Mouse (Mus musculus) CH12.LX (cell line): ENCODE data around the gene Cdipt. TPM values are rescaled to one million over a fixed set of nuclear protein-coding genes. Genes with fewer than 3 reads are reported as not detected.

Source experiments
- DNase-seq: peaks from one replicate; pipeline ENCODE4 v3.0.0-alpha.2; 2013; ENCODE audit errors: extremely low read depth
- H3K27ac ChIP-seq: 2 replicates; pipeline ENCODE4 v1.5.1; 2012; ENCODE audit warnings: low read depth, mild to moderate bottlenecking, control low read depth, moderate library complexity; ENCODE audit not compliant: insufficient read depth
- H3K27me3 ChIP-seq: replicated peaks from 2 replicates; pipeline ENCODE3; 2012; ENCODE audit warnings: inconsistent platforms
- H3K36me3 ChIP-seq, 2 experiments: replicated peaks in 1 of 2; 2 replicates each; pipeline versions ENCODE3 to v1.6.1; 2012; ENCODE audit warnings: inconsistent platforms in 1 of 2, low read length in 1 of 2, mild to moderate bottlenecking in 1 of 2, mixed read lengths in 1 of 2, moderate library complexity in 1 of 2; ENCODE audit not compliant: control insufficient read depth in 1 of 2, insufficient read depth in 1 of 2
- H3K4me1 ChIP-seq, 2 experiments: 2 replicates each; pipeline ENCODE4 v1.6.1; 2012; ENCODE audit warnings: inconsistent platforms in 1 of 2, moderate library complexity in 1 of 2; ENCODE audit not compliant: insufficient read depth in 2 of 2, control insufficient read depth in 1 of 2
- H3K4me2 ChIP-seq: 2 replicates; pipeline ENCODE4 v1.6.1; 2012; ENCODE audit warnings: low read depth, mild to moderate bottlenecking, control low read depth; ENCODE audit not compliant: poor library complexity, insufficient read depth, severe bottlenecking
- H3K4me3 ChIP-seq, 3 experiments: fragments of 150-350 bp in 1 of 3; sonication (generic) in 1 of 3; replicated peaks in 1 of 3; 2 replicates each; pipeline versions ENCODE3 to v1.5.1; 2011 to 2012; ENCODE audit warnings: low read depth in 2 of 3, low read length in 2 of 3, mild to moderate bottlenecking in 2 of 3, moderate library complexity in 2 of 3, control low read depth in 1 of 3, improper control_type of control experiment in 1 of 3, inconsistent platforms in 1 of 3, mixed read lengths in 1 of 3; ENCODE audit not compliant: poor library complexity in 1 of 3
- H3K79me2 ChIP-seq: replicated peaks from 2 replicates; pipeline ENCODE4 v1.6.1; 2012; ENCODE audit warnings: mild to moderate bottlenecking, moderate library complexity; ENCODE audit not compliant: control insufficient read depth, poor library complexity, insufficient read depth, severe bottlenecking; ENCODE audit errors: extremely low read depth
- H3K9ac ChIP-seq: 2 replicates; pipeline ENCODE4 v1.6.1; 2012; ENCODE audit warnings: low read depth, mild to moderate bottlenecking, control low read depth, moderate library complexity; ENCODE audit not compliant: insufficient read depth
- H3K9me3 ChIP-seq: replicated peaks from 2 replicates; pipeline ENCODE3; 2012; ENCODE audit warnings: low read length, inconsistent platforms, mixed read lengths
- BHLHE40 ChIP-seq: IDR thresholded peaks from 2 replicates; pipeline ENCODE4 v1.6.1; 2011; ENCODE audit warnings: mild to moderate bottlenecking, low read depth, low read length, improper control_type of control experiment
- CHD2 ChIP-seq: IDR thresholded peaks from 2 replicates; pipeline ENCODE4 v1.6.1; 2011; ENCODE audit warnings: low read length, improper control_type of control experiment
- ETS1 ChIP-seq: conservative IDR thresholded peaks from 2 replicates; pipeline ENCODE4 v1.6.1; 2012; ENCODE audit warnings: low read depth, mild to moderate bottlenecking, inconsistent platforms, low read length, improper control_type of control experiment, moderate library complexity
- GABPA ChIP-seq: IDR thresholded peaks from 2 replicates; pipeline ENCODE4 v1.6.1; 2012; ENCODE audit warnings: low read depth, low read length, improper control_type of control experiment, inconsistent platforms; ENCODE audit not compliant: insufficient replicate concordance
- HCFC1 ChIP-seq: IDR thresholded peaks from 2 replicates; pipeline ENCODE4 v1.6.1; 2012; ENCODE audit warnings: low read depth, mild to moderate bottlenecking, inconsistent platforms, low read length, improper control_type of control experiment
- IRF4 ChIP-seq: IDR thresholded peaks from 2 replicates; pipeline ENCODE4 v1.6.1; 2014; ENCODE audit warnings: low read depth, mild to moderate bottlenecking, inconsistent platforms, low read length, improper control_type of control experiment
- JUN ChIP-seq: IDR thresholded peaks from 2 replicates; pipeline ENCODE4 v1.6.1; 2011; ENCODE audit warnings: low read depth, mild to moderate bottlenecking, low read length, improper control_type of control experiment, moderate library complexity; ENCODE audit not compliant: insufficient read depth
- KAT2A ChIP-seq: IDR thresholded peaks from 2 replicates; pipeline ENCODE4 v1.6.1; 2012; ENCODE audit warnings: low read length, improper control_type of control experiment, inconsistent platforms; ENCODE audit not compliant: insufficient replicate concordance
- MXI1 ChIP-seq: IDR thresholded peaks from 2 replicates; pipeline ENCODE4 v1.6.1; 2011; ENCODE audit warnings: mild to moderate bottlenecking, low read depth, low read length, improper control_type of control experiment
- MYC ChIP-seq: IDR thresholded peaks from 2 replicates; pipeline ENCODE4 v1.6.1; 2011; ENCODE audit warnings: low read depth, mild to moderate bottlenecking, improper control_type of control experiment, low read length
- NRF1 ChIP-seq: IDR thresholded peaks from 2 replicates; pipeline ENCODE4 v1.6.1; 2014; ENCODE audit warnings: low read depth, mild to moderate bottlenecking, inconsistent platforms, low read length, improper control_type of control experiment, moderate library complexity
- POLR2A ChIP-seq: IDR thresholded peaks from 2 replicates; pipeline ENCODE4 v1.6.1; 2011; ENCODE audit warnings: low read depth, mild to moderate bottlenecking, improper control_type of control experiment, low read length
- SIN3A ChIP-seq: IDR thresholded peaks from 2 replicates; pipeline ENCODE4 v1.6.1; 2012; ENCODE audit warnings: low read length, improper control_type of control experiment, inconsistent platforms
- SMC3 ChIP-seq: IDR thresholded peaks from 2 replicates; pipeline ENCODE4 v1.6.1; 2011; ENCODE audit warnings: low read depth, low read length, improper control_type of control experiment
- UBTF ChIP-seq: IDR thresholded peaks from 2 replicates; pipeline ENCODE4 v1.6.1; 2012; ENCODE audit warnings: low read depth, mild to moderate bottlenecking, inconsistent platforms, low read length, improper control_type of control experiment, moderate library complexity
- USF1 ChIP-seq: IDR thresholded peaks from 2 replicates; pipeline ENCODE4 v1.6.1; 2014; ENCODE audit warnings: low read depth, mild to moderate bottlenecking, inconsistent platforms, low read length, improper control_type of control experiment
- ZC3H11A ChIP-seq: IDR thresholded peaks from 2 replicates; pipeline ENCODE4 v1.6.1; 2012; ENCODE audit warnings: low read depth, mild to moderate bottlenecking, inconsistent platforms, low read length, improper control_type of control experiment
- ZKSCAN1 ChIP-seq: IDR thresholded peaks from 2 replicates; pipeline ENCODE4 v1.6.1; 2012; ENCODE audit warnings: low read depth, inconsistent platforms, low read length, improper control_type of control experiment, borderline replicate concordance
- ZMIZ1 ChIP-seq: IDR thresholded peaks from 2 replicates; pipeline ENCODE4 v1.6.1; 2012; ENCODE audit warnings: low read depth, mild to moderate bottlenecking, inconsistent platforms, low read length, improper control_type of control experiment
- ZNF384 ChIP-seq: IDR thresholded peaks from 2 replicates; pipeline ENCODE4 v1.6.1; 2012; ENCODE audit warnings: low read depth, low read length, improper control_type of control experiment, inconsistent platforms
- dilution Hi-C: fragments of 300-500 bp; cut with MboI; formaldehyde crosslinking; loops from 2 replicates; pipeline ENCODE4 v1.14.3; 2020; ENCODE audit warnings: low sequenced_read_pairs; ENCODE audit not compliant: extremely low pct_unique_long_range_greater_than_20kb, extremely low pct_ligation_motif_present
- in situ Hi-C: fragments of 300-500 bp; cut with MboI; formaldehyde crosslinking; loops from 3 replicates; pipeline ENCODE4 v1.14.3; 2019; ENCODE audit warnings: low sequenced_read_pairs, low pct_ligation_motif_present, low pct_unique_long_range_greater_than_20kb, mixed read lengths
- polyA plus RNA-seq: library from polyadenylated mRNA; unstranded; fragments of >175 nt; gene quantifications from 2 replicates; pipeline ENCODE4 v1.2.1, GENCODE M21; 2012; ENCODE audit warnings: low read depth; ENCODE audit not compliant: insufficient read length
- total RNA-seq, 2 experiments: library from RNA; depleted of rRNA; stranded (reverse); fragments of 300-350 nt in 1 of 2; fragments of >200 nt in 1 of 2; gene quantifications; 2 replicates each; pipeline ENCODE4 v1.2.3; 2012 to 2014

Gene Cdipt
- total and polyA plus RNA-seq, 3 experiments: 72.8 to 138 (median 108) TPM

DNA sequence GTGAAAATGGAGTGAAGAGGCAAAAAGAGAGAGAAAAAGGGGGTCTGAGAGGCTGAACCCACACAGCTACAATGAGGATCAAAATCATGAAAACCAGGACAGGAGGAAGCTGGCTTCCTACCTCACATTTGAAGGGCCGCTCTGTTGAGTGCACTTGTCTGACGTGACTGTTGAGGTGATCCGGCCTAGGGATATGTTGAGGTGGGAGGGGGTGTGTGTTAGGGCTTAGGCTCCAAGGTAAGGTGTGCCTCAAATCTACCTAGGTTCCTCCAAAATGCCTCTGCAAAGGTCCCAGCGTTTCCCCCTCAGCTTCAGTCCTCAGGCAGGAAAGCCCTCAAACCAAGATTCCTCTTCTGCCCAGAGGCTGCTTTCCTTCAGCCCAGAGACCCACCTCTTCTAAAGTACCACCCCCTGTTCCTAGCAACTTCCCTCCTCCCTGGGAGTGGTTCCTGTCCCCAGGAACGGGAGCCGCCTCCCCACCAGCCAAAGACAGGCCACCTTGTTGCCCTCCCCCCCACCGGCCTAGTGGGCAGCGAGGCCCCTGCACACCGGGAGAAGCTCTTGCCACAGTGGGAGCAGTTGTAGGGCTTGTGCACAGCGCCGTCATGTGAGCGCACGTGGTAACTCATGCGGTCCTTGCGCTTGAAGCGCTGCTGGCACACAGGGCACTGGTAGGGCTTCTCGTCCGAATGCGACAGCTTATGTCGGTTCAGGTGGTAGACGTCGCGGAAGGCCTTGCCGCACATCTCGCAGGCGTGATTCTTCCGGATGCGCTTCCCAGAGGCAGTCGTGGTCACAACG lies 49.2 kb downstream of the Cdipt start (continued):
- 0 out of 2 replicates have a peak, but pooled peaks have one; percentile 24 for TF ChIP-seq ETS1
- peak; percentile 95 for TF ChIP-seq MYC
- no peak for TF ChIP-seq ZNF384
- peak; percentile 54; the same call in 1 of the 2 replicates for TF ChIP-seq POLR2A
- TF ChIP-seq ZC3H11A: no peak
- peak; percentile 31 for TF ChIP-seq HCFC1
- TF ChIP-seq UBTF: no peak
- TF ChIP-seq ZKSCAN1: no peak
- TF ChIP-seq IRF4: peak; percentile 52; the same call in 1 of the 2 replicates
- TF ChIP-seq SMC3: peak; percentile 53
- peak; percentile 91 for TF ChIP-seq BHLHE40
- no peak for TF ChIP-seq GABPA
- peak; percentile 43; the same call in 1 of the 2 replicates for TF ChIP-seq NRF1
- no peak for TF ChIP-seq JUN
- TF ChIP-seq KAT2A: no peak
- TF ChIP-seq USF1: peak; percentile 48
- no peak; the same call in 1 of the 2 replicates for TF ChIP-seq ZMIZ1
- TF ChIP-seq MXI1: peak; percentile 96

DNA sequence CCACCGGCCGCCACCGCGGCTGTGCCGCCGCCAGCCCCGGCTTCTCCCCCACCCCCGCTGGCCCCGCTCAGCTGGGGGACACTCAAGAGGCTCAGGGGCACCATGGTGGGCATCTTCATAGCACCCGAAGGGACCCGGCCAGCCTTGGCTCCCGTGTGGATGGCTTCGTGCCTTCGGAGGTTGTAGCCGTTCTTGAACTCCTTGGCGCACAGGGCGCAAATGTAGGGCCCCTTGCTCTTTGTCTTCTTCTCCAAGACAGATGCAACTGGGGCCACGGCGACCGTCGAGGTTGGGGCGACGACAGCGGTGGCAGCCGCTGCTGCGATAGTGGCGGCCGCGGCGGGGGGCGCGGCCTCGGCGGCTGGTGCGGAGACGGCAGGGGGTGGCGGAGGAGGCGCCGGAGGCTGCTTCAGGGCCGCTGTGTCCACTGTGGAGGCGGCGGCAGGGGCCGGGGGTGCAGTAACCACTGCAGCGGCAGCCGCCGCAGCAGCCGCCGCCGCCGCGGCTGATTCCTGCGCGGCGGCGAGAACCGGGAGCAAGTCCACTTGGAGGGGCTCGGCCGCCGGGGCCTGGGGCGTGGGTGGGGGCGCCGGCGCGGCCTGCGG lies 49.9 kb downstream of the Cdipt start:
- peak overlapping the region; percentile 67 to 78 (median 76) for H3K4me3 ChIP-seq
- DNase-seq: no peak
- no peaks in the 10 kb centered on the region for H3K9me3 ChIP-seq
- TF ChIP-seq POLR2A (no peak; the same call in 1 of the 2 replicates), CHD2 (no peak), SIN3A (no peak), JUN (no peak), UBTF (peak; percentile 52; the same call in 1 of the 2 replicates), ZMIZ1 (peak; percentile 33; the same call in 1 of the 2 replicates)
- dilution Hi-C loops (no loop called here), in situ Hi-C loops (no loop called here)
- H3K27ac ChIP-seq: peak overlapping the region; percentile 57
- H3K36me3 ChIP-seq: peaks cover 34 to 73% of the 10 kb centered on the region in 2 experiments
- H3K79me2 ChIP-seq: peaks cover 22% of the 10 kb centered on the region
- peaks cover 17 to 44% of the 10 kb centered on the region in 2 experiments for H3K4me1 ChIP-seq
- H3K9ac ChIP-seq: peak overlapping the region; percentile 99
- H3K27me3 ChIP-seq: no peaks in the 10 kb centered on the region
- peak overlapping the region; percentile 52 for H3K4me2 ChIP-seq
